Mouse (Mus musculus): ENCODE measurements around the gene Pik3ip1. TPM values are rescaled to one million over a fixed set of nuclear protein-coding genes. Genes with fewer than 3 reads are reported as not detected.
A peak's percentile ranks its signal among the peaks of the same experiment; 100 is the strongest.

Gene Pik3ip1
- polyA plus RNA-seq (2017; shearing (Covaris generic)) = 10 to 100 TPM; 32.9 to 53.5 TPM

DNA sequence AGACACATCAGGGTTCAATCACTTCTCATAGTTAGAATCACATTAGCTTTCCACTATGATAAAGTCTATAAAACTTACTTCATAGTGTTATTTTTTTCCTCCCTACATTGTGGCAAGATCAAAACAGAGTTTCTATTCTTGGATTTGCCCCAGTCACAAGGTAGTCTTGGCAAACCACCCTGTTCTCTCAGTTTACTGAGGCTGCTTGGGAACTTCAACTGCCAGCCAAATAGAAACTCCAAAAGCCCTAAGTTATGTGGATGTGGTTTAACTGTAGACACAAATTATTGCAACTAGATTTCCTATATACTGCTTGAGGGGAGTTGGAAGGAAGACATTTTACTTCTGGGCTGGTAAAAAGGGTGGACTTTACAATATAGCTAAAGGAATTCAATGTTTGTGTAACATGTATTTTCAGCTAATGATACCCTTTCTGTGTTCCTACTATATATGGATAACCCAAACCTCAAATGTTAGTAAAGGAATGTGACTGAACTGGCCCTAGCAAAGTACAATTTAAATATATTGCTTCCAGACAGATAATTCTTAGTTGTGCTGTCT lies at the start of gene Pik3ip1:
Gene Pik3ip1, plus strand, starts transcription at position 511 of the 561 bp plus-strand sequence.
- ATAC-seq = no peak

DNA sequence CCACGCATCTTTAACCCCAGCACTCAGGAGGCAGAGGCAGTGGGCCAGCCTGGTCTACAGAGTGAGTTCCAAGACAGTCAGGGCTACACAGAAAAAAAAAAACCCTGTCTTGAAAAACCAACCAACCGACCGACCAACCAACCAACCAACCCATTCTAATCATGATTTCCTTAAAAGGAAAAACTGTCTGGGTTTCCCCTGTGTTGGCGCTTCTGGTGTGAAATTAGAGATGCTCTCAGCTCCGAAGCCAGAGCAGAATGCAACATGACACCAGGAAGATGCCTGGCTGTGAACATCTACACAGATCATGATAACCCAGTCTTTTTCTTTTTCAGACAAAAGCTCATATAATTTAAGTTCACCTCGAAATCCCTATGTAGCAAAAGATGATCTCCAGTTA lies 47.3 kb upstream of the Pik3ip1 start:
- ATAC-seq = no peak

DNA sequence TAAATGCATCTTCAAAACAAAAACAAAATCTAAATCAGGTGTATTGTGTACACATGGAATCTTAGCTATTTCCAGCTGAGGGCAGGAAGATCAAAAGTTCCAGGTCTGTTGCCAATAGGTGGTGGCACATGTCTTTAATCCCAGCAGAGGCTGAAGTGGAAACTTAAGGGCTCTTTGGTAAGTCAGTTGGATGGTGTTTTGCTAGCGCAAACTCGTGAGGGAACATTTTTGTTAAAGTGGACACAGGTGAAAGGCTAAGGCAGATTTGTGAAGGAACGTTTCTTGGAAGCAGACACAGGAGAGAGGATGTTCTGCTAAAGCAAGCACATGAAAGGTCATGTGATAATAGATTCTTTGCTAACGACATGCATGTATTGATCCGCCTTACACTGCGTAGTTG lies 46.6 kb upstream of the Pik3ip1 start:
- no peak for ATAC-seq

DNA sequence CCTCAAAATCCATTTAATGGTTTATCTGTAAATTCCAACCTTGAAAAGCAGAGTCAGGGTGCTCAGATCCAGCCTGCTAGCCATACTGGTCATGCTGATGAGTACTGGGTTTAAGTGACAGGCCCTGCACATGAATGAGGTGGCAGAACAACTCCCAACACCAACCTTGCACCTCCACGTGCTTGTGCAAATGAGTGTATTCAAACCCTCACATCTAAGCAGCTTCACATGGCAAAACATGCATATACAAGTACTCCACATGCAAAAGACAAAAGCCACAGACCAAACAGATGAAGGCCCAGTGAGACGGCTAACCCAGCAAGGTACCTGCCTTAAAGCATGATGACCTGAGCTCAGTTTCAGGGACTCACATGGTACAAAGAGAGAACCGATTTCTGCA lies 44.3 kb upstream of the Pik3ip1 start:
- no peak for ATAC-seq

DNA sequence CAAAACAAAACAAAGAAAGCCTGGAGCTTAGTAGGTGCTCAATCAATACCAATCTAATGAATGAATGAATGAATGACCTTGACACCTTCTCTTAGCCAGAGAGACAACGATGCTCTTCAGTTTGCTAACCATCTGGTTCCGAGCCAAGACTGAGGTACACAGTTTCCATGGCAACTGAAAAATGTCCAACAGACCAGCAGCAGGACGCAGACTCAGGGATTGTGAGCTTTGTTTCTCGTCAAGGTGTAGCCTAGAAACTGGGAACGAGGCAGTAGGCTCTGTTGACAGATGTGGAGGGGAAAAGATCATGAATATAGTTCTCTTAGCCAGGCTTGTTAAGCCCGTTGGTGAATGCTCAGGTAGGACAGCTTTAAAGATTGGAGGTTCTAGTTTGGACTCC lies 43.1 kb upstream of the Pik3ip1 start:
- ATAC-seq = no peak

DNA sequence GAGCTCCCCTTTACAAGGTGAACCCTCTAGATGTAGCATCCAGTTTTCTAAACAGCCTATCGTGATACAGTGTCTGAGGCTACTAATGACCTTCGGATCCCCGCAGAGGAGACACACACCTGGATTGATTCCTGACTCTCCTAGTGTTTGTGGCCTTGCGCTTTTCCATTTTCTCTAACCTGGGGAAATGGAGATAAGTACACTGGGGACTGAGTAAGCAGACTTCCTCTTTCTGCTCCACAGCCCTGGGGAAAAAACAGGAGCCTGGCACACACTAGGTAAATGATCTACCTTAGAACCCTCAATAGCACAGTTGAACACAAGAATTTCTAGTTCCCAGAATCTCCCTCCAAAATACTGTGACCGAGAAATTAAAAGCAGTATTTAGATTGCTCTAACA lies 42.3 kb upstream of the Pik3ip1 start:
- no peak for ATAC-seq

DNA sequence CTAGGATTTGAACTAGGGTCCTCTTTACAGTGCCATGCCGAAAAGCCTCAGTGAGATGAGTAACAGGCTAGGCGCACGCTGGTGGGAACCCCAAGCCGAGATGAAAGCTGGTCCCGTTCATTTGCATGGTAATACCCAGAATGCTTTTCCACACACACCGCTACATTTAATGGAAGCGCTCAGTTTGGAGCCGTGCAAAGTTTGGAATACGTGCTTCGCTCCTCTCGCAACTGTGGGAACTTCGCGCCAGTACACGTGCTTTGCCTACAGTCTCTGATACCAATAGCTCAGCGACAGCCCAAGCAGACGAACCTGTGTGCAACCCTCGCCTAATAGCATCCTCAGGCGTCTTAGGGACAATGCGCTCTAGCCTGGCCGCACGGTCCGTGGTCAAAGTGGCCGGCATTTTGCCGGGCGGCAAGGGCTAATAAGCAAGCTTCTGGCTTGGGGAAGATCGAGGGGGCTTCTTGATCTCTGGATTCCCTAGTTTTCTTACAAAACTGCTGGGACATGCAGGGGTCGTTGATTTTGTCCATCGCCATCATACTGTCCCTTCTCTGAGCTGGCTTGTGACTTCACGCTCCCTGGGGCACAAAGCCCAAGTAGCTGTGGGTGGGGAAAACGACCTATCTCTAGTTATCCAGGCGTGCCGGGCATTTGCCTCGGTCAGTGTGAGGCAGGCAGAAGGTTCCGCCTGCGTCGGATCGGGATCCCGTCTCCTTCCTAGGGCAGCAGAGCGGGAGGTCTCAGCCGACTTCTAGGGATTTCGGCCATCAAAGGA lies 41.5 kb upstream of the Pik3ip1 start, which contains the start of gene Patz1:
Gene Patz1, plus strand, starts transcription at position 354 of the 781 bp plus-strand sequence.
- ATAC-seq = no peak

DNA sequence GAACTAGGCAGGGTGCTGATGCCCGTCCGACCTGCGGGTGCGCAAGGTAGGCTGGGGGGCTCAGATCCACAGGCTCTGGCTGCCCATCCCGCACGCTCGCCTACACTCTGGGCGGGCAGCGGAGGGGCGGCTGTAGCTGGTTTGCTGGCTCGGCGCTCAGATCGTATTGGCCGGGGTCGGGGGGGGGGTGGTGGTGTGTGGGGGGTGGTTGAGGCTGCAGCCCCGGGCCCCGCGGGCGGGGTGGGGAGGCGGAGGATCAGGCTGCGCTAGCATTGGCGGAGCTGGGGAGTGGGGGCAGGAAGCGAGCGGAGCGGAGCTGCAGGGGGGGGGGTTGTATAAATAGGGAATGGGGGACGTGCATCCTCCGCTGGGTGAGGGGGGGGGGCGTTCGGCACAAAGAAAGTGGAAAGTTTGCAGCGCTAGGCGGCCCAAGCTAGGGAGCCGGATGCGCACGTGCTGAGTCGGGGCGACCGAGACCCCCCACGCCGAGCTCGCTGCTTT lies 40.8 kb upstream of the Pik3ip1 start:
- peak; percentile 35 for ATAC-seq

DNA sequence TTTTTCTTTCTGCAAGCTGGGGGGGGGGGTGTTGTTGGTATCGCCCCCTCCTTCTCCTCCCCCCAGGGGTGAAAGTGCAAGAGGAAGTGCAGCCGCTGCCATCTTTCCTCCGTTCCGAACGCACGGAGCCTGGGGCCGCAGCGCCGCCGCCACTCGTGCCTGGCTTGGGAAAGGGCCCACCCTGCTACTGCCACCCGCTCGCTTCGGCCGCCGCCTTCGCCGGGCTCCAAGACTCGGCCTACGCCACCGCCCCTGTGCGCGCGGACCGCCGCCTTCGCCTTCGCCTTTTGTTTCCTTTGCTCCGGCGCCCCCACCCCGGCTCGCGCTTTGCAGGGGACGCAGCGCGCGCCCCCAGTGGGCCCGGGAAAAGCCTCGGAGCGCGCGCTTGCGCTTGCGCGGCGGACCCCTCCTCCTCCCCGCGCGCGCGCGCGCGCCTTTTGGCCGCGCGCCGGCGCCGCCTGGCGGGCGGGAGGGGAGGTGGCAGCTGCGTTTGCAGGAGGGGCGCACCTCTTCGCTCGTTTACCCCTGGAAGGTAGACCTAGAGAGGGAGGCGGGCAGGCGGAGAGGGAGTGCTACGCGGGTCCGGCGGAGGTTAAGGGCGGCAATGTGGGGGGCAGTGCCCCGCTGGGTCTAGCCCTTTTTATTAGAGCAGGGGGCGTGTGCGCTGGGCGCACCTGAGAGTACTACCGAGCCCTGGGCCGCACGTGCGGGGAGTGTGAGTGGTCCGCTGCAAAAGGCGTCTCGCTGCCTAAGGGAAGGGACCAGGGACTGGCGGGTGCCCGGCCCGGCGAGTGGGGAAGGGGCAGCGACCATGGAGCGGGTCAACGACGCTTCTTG lies 40.2 kb upstream of the Pik3ip1 start:
- peak; percentile 56 for ATAC-seq

DNA sequence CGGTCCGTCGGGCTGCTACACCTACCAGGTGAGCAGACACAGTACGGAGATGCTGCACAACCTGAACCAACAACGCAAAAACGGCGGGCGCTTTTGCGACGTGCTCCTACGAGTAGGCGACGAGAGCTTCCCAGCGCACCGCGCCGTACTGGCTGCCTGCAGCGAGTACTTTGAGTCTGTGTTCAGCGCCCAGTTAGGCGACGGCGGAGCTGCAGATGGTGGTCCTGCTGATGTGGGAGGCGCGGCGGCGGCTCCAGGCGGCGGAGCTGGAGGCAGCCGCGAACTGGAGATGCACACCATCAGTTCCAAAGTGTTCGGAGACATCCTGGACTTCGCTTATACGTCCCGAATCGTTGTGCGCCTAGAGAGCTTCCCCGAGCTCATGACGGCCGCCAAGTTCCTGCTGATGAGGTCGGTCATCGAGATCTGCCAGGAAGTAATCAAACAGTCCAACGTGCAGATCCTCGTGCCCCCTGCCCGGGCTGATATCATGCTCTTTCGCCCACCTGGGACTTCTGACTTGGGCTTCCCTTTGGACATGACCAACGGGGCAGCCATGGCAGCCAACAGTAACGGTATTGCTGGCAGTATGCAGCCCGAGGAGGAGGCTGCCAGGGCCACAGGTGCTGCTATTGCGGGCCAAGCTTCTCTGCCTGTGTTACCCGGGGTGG lies 39.4 kb upstream of the Pik3ip1 start:
- ATAC-seq = peak; percentile 28

DNA sequence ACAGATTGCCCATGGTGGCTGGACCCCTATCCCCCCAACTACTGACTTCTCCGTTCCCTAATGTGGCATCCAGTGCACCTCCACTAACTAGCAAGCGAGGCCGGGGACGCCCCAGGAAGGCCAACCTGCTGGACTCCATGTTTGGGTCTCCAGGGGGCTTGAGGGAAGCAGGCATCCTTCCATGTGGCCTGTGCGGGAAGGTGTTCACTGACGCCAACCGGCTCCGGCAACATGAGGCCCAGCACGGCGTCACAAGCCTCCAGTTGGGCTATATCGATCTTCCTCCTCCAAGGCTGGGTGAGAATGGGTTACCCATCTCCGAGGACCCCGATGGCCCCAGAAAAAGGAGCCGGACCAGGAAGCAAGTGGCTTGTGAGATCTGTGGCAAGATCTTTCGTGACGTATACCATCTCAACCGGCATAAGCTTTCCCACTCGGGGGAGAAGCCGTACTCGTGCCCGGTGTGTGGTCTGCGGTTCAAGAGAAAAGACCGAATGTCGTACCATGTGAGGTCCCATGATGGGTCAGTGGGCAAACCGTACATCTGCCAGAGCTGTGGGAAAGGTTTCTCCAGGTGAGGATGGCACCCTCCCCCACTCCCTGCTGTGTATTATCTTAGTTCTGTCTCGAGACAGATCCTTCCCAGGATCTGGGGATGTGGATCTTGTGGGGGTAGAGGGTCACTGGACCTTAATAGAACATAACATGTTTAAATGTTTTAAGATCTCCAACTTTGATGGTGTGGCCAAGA lies 38.7 kb upstream of the Pik3ip1 start:
- no peak for ATAC-seq

DNA sequence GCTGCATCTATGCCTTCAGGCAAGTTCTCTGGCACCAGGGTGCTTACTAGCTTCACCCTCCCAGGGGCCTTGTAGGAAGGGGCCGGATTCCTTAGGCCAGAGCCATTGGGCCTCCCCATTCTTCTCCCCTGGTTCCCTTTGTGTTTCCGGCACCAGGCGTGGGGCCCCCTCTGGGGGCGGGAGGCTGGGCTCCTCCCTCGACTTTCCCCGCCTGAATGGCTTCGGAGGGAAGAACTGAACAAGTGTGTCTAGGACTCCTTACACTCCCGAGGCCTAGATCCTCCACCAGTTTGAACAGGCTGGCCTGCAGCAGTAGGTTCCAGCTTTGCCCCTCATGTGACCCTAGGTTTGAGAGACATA lies 38.2 kb upstream of the Pik3ip1 start:
- ATAC-seq = no peak

DNA sequence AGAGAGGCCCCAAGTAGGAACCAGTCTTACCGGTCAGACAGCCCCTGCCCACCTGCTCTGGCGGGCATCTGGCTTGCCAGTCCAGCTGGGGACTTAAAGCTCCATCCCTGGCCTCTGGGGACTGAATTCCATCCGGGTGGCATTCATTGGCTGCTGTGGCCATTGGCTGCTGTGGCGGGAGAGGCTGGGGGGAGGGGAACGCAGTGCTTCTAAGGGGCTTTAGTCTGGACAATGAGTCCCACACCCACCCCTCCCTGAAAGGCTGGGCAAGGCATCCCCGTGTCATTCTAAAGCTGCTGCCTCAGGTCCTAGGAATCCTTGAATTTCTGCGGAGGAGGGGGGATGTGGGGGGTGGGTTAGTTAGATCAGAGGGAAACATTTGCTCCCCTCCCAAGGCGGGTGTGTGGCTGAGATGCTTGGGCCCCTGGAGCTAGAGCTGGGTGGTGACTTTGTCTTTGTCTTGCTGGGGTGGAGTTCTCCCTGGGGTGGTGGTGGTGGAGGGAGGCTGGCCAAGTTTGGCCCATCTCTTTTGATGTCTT lies 37.4 kb upstream of the Pik3ip1 start:
- ATAC-seq = no peak

DNA sequence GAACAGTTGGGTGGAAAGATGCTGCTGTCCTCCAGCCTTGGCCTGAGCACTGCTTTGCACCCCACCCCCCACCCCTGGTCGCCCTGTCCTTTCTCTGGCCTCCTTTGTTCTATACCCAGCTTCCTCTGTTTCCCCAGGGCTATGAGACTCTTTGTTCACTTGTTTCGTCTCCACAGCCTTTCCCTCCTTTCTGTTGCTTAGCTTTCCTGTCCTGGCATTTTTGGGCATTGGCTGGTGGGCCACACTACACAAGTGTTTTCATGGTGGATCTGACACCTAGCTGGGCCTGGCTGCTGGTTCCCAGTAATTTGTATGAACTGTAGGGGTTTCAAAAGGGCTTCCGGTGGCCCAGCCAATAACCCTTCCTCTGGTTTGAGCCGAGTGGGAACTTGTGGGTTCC lies 36.8 kb upstream of the Pik3ip1 start:
- no peak for ATAC-seq

DNA sequence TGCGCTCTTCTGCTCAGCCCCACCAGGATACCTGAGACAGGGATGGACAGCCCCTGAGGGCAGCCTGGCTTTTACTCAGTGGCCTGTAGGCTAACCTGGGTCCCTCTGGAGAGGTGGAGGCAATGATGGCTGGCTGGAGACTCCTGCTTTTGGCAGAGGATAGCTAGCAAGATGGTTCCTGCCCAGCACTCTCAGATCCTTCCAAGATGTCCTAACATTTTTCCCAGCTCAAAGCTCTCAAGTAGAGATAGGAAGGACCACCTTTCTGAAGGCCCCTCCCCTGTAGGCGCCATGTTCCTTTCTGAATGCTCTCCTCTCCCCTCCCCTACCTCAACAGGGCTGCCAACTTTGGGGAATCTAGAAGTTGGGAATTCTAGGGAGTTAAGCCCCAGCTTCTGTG lies 35.6 kb upstream of the Pik3ip1 start:
- ATAC-seq = no peak

DNA sequence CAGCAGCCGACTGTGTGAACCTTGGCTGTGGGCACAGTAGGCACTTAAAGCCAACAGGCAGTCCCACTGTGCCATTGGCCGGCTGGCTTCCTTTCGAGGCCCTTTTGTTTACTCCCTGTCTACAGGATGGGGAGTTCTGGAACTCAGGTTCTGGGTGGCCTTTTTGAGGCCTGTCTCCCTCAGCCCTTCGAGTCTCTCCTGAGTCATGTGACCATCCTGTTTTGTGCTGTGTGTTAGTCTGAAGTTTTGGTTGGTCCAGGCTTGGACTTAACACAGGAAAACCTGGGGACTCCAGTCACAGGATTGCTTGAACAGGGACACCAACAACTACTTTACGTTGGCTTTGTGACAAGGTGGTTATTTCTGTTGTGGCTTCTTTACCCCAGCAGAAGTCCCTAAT lies 34.1 kb upstream of the Pik3ip1 start:
- no peak for ATAC-seq

DNA sequence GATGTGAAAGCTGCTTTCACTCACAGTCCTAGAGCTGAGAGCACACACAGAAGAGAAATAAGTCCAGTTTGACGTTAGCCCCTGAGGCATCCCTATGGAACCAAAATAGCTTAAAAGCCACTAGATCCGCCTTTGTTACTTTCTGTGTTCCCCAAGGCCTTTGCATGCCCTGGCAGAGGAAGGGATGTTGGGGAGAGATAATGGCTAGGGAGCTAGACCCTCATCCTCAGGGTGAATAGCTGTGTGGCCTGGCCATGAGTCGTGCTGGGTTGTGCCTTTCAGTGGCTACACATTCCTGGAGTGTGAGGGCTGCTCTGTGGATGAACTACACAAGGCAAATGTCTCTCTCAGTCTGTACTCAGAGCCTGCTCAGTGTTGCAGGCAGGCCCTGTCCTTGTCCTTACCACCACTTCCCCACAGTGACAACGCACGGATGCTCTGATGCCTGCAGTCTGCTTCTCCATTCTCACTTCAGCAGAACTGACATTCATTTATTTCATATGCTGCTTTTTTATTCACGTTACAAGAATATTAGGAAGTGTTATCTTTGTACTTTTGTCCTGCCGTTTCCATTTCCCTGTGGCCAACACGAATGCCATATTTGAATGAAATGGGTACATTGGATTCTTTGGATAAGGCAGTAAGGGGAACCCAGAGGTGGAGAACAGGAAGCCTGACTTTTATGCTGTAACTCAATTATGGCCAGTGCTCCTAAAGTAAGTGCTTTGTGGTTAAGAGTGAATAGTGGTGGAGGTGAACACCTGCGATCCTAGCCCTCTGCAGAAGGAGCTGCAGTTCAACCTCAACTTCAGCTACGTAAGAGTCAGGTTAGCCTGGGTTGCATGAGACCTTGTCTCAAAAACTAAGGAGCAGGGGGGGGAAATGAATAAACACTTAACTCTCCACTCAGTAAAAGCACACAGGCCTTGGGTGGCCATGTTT lies 32.1 kb upstream of the Pik3ip1 start:
- no peak for ATAC-seq

DNA sequence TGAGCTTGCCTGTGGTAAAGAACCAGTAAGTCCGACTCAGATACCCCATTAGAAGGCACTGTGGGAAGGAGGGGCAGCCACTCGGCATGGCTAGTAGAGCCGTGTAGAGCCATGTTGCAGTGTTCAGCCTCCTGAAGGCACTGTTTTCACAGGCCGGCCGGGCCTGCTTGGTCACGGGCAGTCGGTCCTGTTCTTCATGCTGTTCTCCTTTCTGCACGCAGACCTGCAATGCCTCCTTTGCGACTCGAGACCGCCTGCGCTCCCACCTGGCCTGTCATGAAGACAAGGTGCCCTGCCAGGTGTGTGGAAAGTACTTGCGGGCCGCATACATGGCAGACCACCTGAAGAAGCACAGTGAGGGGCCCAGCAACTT lies 31.4 kb upstream of the Pik3ip1 start:
- ATAC-seq = no peak

DNA sequence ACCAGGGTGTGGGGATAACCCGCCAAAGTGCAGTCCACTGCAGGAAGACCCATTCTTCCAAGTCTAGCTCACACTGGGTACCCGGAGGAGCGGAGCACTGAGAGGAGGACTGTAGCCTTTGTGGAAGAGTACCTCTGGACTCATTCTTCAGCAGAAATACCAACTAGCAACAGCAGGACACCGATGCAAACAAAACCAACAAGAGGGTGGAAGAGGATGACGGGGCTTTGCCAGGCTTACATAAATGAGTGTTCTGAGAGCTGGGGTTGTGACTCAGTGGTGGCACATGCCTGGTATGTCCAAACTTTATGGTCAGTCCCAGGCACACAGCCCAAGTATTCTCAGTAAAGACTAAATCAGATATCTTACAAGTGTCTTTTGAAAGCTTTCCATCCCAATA lies 29.1 kb upstream of the Pik3ip1 start:
- ATAC-seq = no peak

DNA sequence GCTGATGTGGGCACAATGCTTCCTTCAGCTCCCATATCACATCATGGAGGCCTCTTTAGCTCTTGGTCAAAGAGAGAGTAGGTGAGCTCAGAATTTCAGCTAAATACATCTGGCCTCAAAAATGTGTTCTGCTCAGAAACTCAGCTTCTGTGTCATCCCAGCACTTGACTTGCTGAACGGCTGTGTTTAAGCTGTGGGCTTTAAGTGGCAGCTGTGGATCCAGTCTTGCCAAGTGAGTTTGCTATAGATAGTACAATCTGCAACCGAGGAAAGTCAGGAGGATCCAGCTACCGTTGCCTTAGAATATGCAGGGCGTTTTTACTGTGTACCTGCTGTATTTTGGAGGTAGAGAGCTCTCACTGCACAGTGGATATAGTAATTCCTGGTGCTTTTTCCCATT lies 27.8 kb upstream of the Pik3ip1 start:
- ATAC-seq = no peak

DNA sequence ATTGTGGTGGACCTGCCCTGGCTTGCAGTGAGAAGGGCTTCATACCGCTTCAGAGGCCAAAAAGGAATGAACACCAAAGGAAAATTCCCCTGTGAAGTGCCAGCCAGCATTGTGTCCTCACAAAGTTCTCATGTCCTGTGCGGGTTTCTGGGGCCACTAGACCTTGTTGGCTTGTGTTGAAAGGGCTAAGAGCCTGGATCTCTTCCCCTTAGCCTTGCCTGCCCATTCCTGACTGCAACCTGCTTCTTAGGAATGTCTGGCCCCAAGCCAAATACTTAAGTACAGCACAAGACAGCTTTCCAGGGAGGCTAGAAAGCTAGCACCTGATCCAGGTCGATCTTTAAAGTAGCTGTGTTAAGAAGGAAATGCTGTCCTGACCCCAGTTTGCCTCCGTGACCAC lies 27.4 kb upstream of the Pik3ip1 start:
- ATAC-seq = no peak
